Mouse (Mus musculus) fibroblast of lung, adult 2 months (primary cell): ENCODE data around the gene Twsg1.
A peak's percentile ranks its signal among the peaks of the same experiment; 100 is the strongest.

Experiments used
- DNase-seq: peaks from one replicate; pipeline ENCODE4 v3.0.0-alpha.2; 2011; ENCODE audit warnings: low read depth

The Twsg1 gene

GRCm38 (mm10) chr17:65933741-65934140, 17.3 kb downstream of the Twsg1 start:
- no peak for DNase-seq

GRCm38 (mm10) chr17:65931525-65931924, 19.5 kb downstream of the Twsg1 start:
- no peak for DNase-seq

- DNase-seq: peak; percentile 93
These were observed 20.1 kb downstream of the Twsg1 start for GRCm38 (mm10) chr17:65930960-65931359.

- no peak for DNase-seq
These were observed 20.7 kb downstream of the Twsg1 start for GRCm38 (mm10) chr17:65930158-65930826.

- no peak for DNase-seq
These were observed 21.6 kb downstream of the Twsg1 start for GRCm38 (mm10) chr17:65929319-65929978.

GRCm38 (mm10) chr17:65927077-65927476, 23.9 kb downstream of the Twsg1 start:
- DNase-seq: no peak

GRCm38 (mm10) chr17:65924218-65924617, 26.8 kb downstream of the Twsg1 start:
- DNase-seq: no peak

GRCm38 (mm10) chr17:65921975-65922374, 29.1 kb downstream of the Twsg1 start:
- DNase-seq: no peak

GRCm38 (mm10) chr17:65919235-65919634, 31.8 kb downstream of the Twsg1 start:
- no peak for DNase-seq

- peak; percentile 89 for DNase-seq
These were observed 34.8 kb downstream of the Twsg1 start for GRCm38 (mm10) chr17:65916135-65916668.

GRCm38 (mm10) chr17:65914083-65914482, 36.9 kb downstream of the Twsg1 start:
- no peak for DNase-seq

- DNase-seq: no peak
These were observed 38.8 kb downstream of the Twsg1 start for GRCm38 (mm10) chr17:65912202-65912601.

GRCm38 (mm10) chr17:65911285-65912069, 39.5 kb downstream of the Twsg1 start:
- no peak for DNase-seq

GRCm38 (mm10) chr17:65908270-65908669, 42.8 kb downstream of the Twsg1 start:
- DNase-seq: no peak

- no peak for DNase-seq
These were observed 44.1 kb downstream of the Twsg1 start for GRCm38 (mm10) chr17:65906895-65907401.

GRCm38 (mm10) chr17:65906313-65906894, 44.6 kb downstream of the Twsg1 start:
- DNase-seq: no peak

GRCm38 (mm10) chr17:65905241-65905640, 45.8 kb downstream of the Twsg1 start:
- no peak for DNase-seq

- DNase-seq: no peak
These were observed 47.2 kb downstream of the Twsg1 start for GRCm38 (mm10) chr17:65903826-65904225.

GRCm38 (mm10) chr17:65903011-65903410, 48.0 kb downstream of the Twsg1 start:
- DNase-seq: no peak

- peak; percentile 78 for DNase-seq
These were observed 48.7 kb downstream of the Twsg1 start for GRCm38 (mm10) chr17:65902281-65902680.

- no peak for DNase-seq
These were observed 55.0 kb downstream of the Twsg1 start for GRCm38 (mm10) chr17:65896016-65896415.

GRCm38 (mm10) chr17:65889476-65889875, 61.5 kb downstream of the Twsg1 start:
- no peak for DNase-seq
